Mouse (Mus musculus) brain, embryonic 14.5 days (tissue): ENCODE data around the gene Mark4.

ENCODE experiments used
- CTCF ChIP-seq: fragments of 200-500 bp; IDR thresholded peaks from 2 replicates; pipeline ENCODE4 v1.5.1; 2012; ENCODE audit warnings: inconsistent platforms, mild to moderate bottlenecking, moderate library complexity, borderline replicate concordance; ENCODE audit not compliant: insufficient read depth, insufficient read length; ENCODE audit errors: extremely low read depth
- POLR2A ChIP-seq: fragments of 200-500 bp; IDR thresholded peaks from 2 replicates; pipeline ENCODE4 v1.6.1; 2012; ENCODE audit warnings: mild to moderate bottlenecking, inconsistent platforms, borderline replicate concordance; ENCODE audit not compliant: poor library complexity, insufficient read depth, insufficient read length, severe bottlenecking; ENCODE audit errors: extremely low read depth

DNA sequence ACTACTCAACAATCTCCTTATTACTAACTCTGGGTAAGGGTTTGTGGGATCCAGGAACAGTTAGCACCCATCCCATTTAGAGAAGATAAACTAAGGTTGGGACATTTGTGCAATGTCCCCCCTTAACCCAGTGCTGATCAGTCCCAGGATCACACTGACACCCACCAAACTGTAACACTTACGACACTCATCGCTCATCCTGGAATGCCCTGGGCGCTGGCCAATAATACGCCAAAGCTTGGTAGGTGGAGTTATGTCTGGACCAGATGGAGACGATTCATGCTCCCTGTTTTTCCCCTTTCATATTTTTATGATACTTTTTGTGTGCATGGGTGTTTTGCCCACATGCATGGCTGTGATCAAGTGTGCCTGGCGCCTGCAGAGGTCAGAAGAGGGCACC lies 28.2 kb downstream of the Mark4 start:
- TF ChIP-seq POLR2A (no peak), CTCF (no peak)
